Mouse (Mus musculus) urinary bladder, adult 2 months (tissue): ENCODE results near the gene Ormdl1. TPM values are rescaled to one million over a fixed set of nuclear protein-coding genes. Genes with fewer than 3 reads are reported as not detected.
A peak's percentile ranks its signal among the peaks of the same experiment; 100 is the strongest.
"Not testable (repeated sequence)": the region's sequence is repeated elsewhere in the genome, so short reads cannot be mapped to it uniquely, and the experiment has no call there.

Experiments
- DNase-seq: peaks from one replicate; pipeline ENCODE4 v3.0.0; 2022; ENCODE audit warnings: low spot score
- polyA plus RNA-seq: library from polyadenylated mRNA; depleted of rRNA; stranded (reverse); fragments of >200 nt; gene quantifications from 2 replicates; pipeline ENCODE4 v1.2.3, GENCODE M21; 2012; rRNA removed

The Ormdl1 gene
- 34.4 and 43.8 TPM in 2 replicates for polyA plus RNA-seq

DNA sequence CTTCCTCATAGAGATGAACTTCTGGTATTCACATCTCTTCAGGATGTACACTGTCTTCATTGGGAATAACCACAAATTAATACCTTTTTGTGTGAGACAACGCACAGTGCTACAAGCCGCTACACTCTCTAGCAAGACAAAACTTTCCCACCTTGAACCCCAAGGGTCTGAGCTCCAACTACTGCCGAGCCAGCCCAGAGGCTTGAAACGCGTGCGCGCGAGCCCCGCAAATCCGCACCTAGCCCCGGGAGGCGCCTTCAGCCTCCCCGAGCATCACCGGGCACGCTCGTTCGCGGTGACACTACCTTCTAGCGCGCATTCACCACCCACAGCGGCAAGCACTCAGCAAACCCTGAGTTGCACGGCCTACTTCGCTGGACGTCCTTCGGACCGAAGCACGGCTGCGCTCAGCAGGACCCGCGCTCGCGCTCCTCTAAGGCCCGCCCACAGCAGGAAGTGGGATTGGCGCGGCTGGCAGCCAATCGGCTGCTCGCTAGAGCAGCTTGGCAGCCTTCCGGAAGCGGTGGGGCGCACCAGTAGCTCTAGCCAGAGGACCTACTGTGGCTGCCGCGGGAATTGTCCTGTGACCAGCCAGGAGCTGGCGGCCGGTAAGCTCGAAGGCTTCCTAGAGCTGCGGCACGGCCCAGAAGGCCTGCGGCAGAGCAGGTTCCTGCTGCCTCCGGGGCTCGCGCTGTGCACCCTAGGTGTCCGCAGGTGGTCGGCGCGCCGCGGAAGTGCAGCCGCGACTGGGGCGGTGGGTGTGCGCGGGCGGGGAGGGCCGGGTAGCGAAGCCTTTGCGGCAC, at the start of gene Ormdl1, which contains the start of the genes Pms1 and Gm28778:
Ormdl1 (plus strand) TSS at position 515 of the 803 bp plus-strand sequence.
Pms1 (minus strand) TSS at position 438 of the 803 bp plus-strand sequence.
Gm28778 (plus strand) TSS at position 531 of the 803 bp plus-strand sequence.
- peak; percentile 91 for DNase-seq

- DNase-seq: not testable (repeated sequence)
Observed at GRCm38 (mm10) chr1:53264958-53265612, 31.8 kb upstream of the Ormdl1 start.

GRCm38 (mm10) chr1:53269901-53270300, 27.0 kb upstream of the Ormdl1 start:
- DNase-seq: no peak

- DNase-seq: no peak
Observed at GRCm38 (mm10) chr1:53272646-53273045, 24.2 kb upstream of the Ormdl1 start.

DNA sequence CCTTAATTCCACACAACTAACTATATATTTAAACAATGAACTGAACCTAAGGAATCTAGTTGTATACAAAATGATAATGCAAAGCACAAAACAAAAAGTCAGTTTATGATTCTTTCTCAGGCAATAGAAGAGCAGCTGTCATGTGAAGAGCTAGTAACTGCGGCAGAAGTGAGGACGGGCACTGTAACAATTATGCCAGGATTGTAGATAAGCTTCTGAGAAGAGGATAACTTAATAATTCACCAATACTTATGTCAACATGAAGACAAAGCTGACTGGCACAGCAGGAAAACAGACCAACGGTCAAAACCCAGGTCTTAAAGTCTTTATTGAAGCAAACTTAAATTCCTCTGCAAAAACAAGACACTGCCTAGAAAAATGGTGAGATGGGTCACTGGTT, 5.7 kb upstream of the Ormdl1 start:
- no peak for DNase-seq

DNA sequence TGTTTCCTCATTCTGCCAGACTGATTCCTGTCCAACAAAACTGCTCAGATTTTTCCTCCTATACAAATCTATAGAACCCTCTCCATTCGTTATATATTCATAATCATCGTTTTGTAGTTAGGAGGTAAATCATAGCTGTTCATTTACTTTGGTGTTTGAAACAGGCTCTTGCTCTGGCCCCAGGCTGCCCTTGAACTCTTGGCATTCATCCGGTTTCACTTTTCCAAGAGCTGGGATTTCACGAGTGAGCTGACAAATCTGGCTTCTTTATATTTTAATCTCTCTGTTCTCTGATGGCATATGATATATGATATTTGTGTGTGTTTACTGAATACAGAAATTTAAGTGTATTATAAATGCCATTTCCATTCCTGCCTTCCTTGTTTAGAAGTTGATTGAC, 3.6 kb downstream of the Ormdl1 start:
- no peak for DNase-seq

- DNase-seq: peak; percentile 66
Observed at GRCm38 (mm10) chr1:53312989-53313967, 16.4 kb downstream of the Ormdl1 start, which contains the start of gene Osgepl1. Osgepl1 (plus strand) TSS chr1:53313624.

- DNase-seq: no peak
Observed at GRCm38 (mm10) chr1:53321662-53322344, 24.9 kb downstream of the Ormdl1 start.

DNA sequence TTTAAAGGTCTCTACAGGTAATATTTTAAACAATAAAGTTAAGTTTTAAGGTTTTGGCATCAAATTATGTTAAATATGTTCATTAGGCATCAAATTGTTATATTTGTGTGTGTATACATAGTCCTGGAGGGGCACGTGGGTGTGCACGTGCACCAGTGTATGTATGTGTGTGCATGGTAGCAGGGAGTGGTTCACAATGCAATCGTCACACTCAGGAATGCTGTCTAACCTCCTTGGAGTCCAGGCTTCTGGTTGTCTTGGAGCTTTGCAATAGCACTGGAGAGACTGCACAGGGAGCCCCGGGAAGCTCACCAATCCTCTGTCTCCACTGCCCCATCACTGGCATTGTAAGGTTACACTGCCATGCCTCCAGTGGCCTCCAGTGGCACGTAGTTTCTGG, 26.4 kb downstream of the Ormdl1 start:
- no peak for DNase-seq

GRCm38 (mm10) chr1:53324277-53324676, 27.4 kb downstream of the Ormdl1 start:
- no peak for DNase-seq

GRCm38 (mm10) chr1:53324827-53325494, 28.1 kb downstream of the Ormdl1 start:
- no peak for DNase-seq

DNA sequence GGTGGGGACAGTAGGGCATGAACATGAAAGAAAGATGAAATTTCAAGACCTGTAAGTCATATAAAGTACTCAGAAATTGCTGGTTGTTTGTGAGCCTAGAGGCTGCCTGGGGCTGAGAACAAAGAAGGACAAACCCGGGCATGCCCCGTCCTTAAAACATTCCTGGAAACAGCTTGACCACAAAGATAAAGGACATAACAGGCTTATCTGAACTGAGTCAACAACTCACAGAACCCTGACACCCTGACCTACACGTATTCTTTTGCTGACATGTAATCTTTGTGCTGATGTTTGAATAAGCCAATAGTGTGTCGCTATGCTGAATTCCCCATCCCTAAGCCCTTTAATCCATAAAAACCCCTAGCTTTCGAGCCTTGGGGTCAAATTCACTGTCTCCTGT, 36.6 kb downstream of the Ormdl1 start:
- DNase-seq: not testable (repeated sequence)

GRCm38 (mm10) chr1:53335465-53335864, 38.6 kb downstream of the Ormdl1 start:
- DNase-seq: no peak

GRCm38 (mm10) chr1:53337403-53337802, 40.5 kb downstream of the Ormdl1 start:
- not testable (repeated sequence) for DNase-seq

GRCm38 (mm10) chr1:53341071-53341470, 44.2 kb downstream of the Ormdl1 start:
- no peak for DNase-seq

DNA sequence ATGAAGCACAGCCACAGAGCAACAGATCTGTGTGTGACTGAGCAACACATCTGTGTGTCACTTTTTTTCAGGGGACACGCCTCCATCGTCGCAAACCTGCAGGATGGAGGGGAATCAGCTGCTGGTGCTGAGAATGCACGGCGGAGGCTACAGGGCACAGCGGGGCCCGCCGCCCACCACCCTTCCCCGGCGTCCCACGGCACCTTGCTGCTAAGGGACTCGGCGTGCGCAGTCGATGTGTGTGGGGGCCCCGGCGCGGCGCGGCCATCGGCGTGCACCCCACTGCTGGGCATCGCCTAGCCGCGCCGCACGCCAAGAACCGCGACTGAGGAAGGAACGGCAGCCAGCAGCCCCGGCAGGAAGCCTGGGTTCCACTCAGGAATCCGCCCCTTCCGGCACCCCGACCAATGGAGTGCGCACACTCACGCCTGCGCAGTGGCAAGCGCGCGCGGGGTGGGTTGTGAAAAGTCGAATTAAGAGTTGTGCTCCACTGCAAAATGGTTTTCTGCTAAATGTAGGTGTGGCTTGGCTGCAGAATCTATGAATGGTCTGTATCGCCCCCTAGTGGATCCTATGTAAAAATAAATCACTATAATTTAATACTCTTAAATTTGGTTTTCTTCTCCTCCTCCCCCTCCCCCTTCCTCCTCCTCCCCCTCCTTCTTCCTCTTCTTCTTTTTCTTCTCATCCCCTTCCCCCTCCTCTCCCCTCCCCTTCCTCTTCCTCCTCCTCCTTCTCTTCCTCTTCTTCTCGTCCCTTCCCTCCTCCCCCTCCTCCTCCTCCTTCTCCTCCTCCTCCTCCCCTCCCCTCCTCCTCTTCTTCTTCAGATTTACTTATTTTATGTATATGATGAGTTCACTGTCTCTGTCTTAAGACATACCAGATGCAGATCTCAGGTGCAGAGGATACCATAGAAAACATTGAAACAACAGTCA, 55.7 kb downstream of the Ormdl1 start, which contains the start of the genes Asdurf, Gm28551 and Asnsd1:
Asdurf (minus strand) TSS at position 293 of the 935 bp plus-strand sequence.
Gm28551 (minus strand) TSS at position 341 of the 935 bp plus-strand sequence.
Asnsd1 (minus strand) TSS at position 426 of the 935 bp plus-strand sequence.
- peak; percentile 95 for DNase-seq

DNA sequence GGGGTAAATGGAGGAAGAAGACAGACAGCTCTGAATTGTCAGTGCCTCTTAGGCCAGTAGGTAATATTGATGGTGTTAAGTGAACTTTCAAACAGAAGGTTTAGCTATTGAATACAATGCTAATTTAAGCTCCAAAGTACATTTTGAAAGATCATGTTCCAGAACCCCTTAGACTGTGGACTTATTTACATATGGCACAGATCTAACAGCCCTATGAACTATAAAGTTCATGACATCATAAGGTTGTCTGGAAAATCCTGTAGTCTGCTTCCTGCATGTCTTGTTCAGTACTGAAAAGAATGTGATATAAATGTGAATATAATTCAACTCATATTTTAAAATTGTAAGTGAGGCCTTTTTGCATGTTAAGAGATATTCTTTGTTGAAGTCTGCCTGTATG, 62.1 kb downstream of the Ormdl1 start:
- no peak for DNase-seq
